Comparison of ENCODE assay signal across 36 mouse cellular contexts in the genomic region with DNA sequence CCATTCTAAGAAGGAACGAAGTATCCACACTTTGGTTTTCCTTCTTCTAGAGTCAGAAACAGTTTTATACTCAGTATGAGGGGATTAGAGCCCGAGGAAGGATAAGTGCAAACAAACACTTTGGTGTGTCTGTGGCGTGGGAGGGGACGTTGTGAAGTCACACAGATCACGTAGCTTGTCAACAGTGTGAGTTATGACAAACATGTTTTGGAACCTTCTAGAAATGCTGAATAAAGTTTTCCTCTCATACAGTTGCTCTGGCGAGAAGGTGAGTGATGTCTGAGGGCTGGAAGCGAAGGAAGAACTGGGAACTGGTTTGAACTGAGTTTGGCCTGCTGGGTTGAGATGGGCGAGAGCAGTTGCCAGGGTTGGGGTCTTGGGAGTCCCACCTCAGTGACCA.
"Had no signal": no experiment of that assay in that cellular context is flagged by ENCODE, and none has a peak within 500 bp of the region (broad histone marks: within the 10 kb centered on the region; RNA-seq: fewer than 3 reads in every experiment).

No protein-coding gene starts in this region.

- H3K4me3 ChIP-seq: heart, embryonic 10.5 days; heart, embryonic 12.5 days; heart, embryonic 13.5 days; heart, embryonic 15.5 days; hindbrain, embryonic 10.5 days; hindbrain, embryonic 12.5 days; hindbrain, embryonic 13.5 days; hindbrain, embryonic 15.5 days; intestine, embryonic 15.5 days; kidney, embryonic 15.5 days; layer of hippocampus, adult 2 months; left cerebral cortex, adult 2 months had no signal

- H3K36me3 ChIP-seq: heart, embryonic 10.5 days; heart, embryonic 12.5 days; heart, embryonic 13.5 days; heart, embryonic 15.5 days; hindbrain, embryonic 10.5 days; hindbrain, embryonic 12.5 days; hindbrain, embryonic 13.5 days; hindbrain, embryonic 15.5 days; intestine, embryonic 15.5 days; kidney, embryonic 15.5 days had no signal

- H3K27ac ChIP-seq: heart, embryonic 10.5 days; heart, embryonic 13.5 days; heart, embryonic 15.5 days; hindbrain, embryonic 10.5 days; hindbrain, embryonic 12.5 days; hindbrain, embryonic 13.5 days; hindbrain, embryonic 14.5 days; hindbrain, embryonic 15.5 days; hindbrain, postnatal 0 days; intestine, embryonic 15.5 days; kidney, embryonic 15.5 days; kidney, postnatal 0 days; layer of hippocampus, adult 2 months; left cerebral cortex, adult 2 months had no signal

- H3K9me3 ChIP-seq: heart, embryonic 10.5 days; heart, embryonic 12.5 days; heart, embryonic 13.5 days; heart, embryonic 15.5 days; hindbrain, embryonic 10.5 days; hindbrain, embryonic 12.5 days; hindbrain, embryonic 13.5 days; hindbrain, embryonic 15.5 days; intestine, embryonic 15.5 days; kidney, embryonic 15.5 days had no signal

- H3K27me3 ChIP-seq: heart, embryonic 15.5 days; intestine, embryonic 15.5 days; kidney, embryonic 15.5 days had no signal

- DNase-seq: heart, postnatal 10 days; heart, postnatal 14 days; heart, postnatal 36 days; heart, postnatal 4 days; kidney, adult 11 months; kidney, adult 18-20 months; kidney, adult 2 months; kidney, adult 8-10 months; kidney, adult 9 months; kidney, postnatal 10 days; kidney, postnatal 14 days; kidney, postnatal 25 days; kidney, postnatal 36 days; kidney, postnatal 4 days; layer of hippocampus, adult 9-11 months; layer of hippocampus, postnatal 36 days had no signal

- H3K4me2 ChIP-seq: heart, embryonic 11.5 days; heart, embryonic 12.5 days; heart, embryonic 13.5 days; heart, embryonic 15.5 days; hindbrain, embryonic 12.5 days; hindbrain, embryonic 13.5 days; hindbrain, embryonic 14.5 days; hindbrain, embryonic 15.5 days; intestine, embryonic 15.5 days; kidney, embryonic 15.5 days had no signal

- H3K9ac ChIP-seq: heart, embryonic 12.5 days; heart, embryonic 13.5 days; heart, embryonic 15.5 days; hindbrain, embryonic 12.5 days; hindbrain, embryonic 13.5 days; hindbrain, embryonic 14.5 days; hindbrain, embryonic 15.5 days; intestine, embryonic 15.5 days; kidney, embryonic 15.5 days had no signal

- ATAC-seq: hindbrain, embryonic 16.5 days; hindbrain, postnatal 0 days; inflammation-experienced regulatory T-cells, adult 6 months; intestine, embryonic 15.5 days; intestine, embryonic 16.5 days; intestine, postnatal 0 days had no signal
